Mouse (Mus musculus): Measurements from ENCODE around the gene Sp3.
"Not testable (repeated sequence)": the region's sequence is repeated elsewhere in the genome, so short reads cannot be mapped to it uniquely, and the experiment has no call there.

The Sp3 gene

GRCm38 (mm10) chr2:72980337-72981074, at the start of gene Sp3:
Gene Sp3, minus strand, starts transcription at chr2:72980446.
- DNase-seq = peak; percentile 98

- DNase-seq = no peak
Observed at GRCm38 (mm10) chr2:73029846-73030245, 49.6 kb upstream of the Sp3 start.

- no peak for DNase-seq
Observed at GRCm38 (mm10) chr2:73028019-73028418, 47.8 kb upstream of the Sp3 start.

GRCm38 (mm10) chr2:73027126-73027525, 46.9 kb upstream of the Sp3 start:
- no peak for DNase-seq

GRCm38 (mm10) chr2:73023803-73024202, 43.6 kb upstream of the Sp3 start:
- peak; percentile 83 for DNase-seq

GRCm38 (mm10) chr2:73021046-73021445, 40.8 kb upstream of the Sp3 start:
- no peak for DNase-seq

- peak; percentile 66 for DNase-seq
Observed at GRCm38 (mm10) chr2:73019371-73020146, 39.3 kb upstream of the Sp3 start.

- DNase-seq = not testable (repeated sequence)
Observed at GRCm38 (mm10) chr2:73014063-73014462, 33.8 kb upstream of the Sp3 start.

- no peak for DNase-seq
Observed at GRCm38 (mm10) chr2:73012636-73013035, 32.4 kb upstream of the Sp3 start.

GRCm38 (mm10) chr2:73007472-73007871, 27.2 kb upstream of the Sp3 start:
- no peak for DNase-seq

GRCm38 (mm10) chr2:73005611-73006515, 25.6 kb upstream of the Sp3 start:
- DNase-seq = no peak

GRCm38 (mm10) chr2:73003751-73004717, 23.8 kb upstream of the Sp3 start:
- DNase-seq = peak; percentile 88

GRCm38 (mm10) chr2:73003049-73003448, 22.8 kb upstream of the Sp3 start:
- DNase-seq = peak; percentile 71

GRCm38 (mm10) chr2:73002451-73002850, 22.2 kb upstream of the Sp3 start:
- no peak for DNase-seq

- no peak for DNase-seq
Observed at GRCm38 (mm10) chr2:73001994-73002393, 21.7 kb upstream of the Sp3 start.

- DNase-seq = no peak
Observed at GRCm38 (mm10) chr2:73000194-73000593, 19.9 kb upstream of the Sp3 start.

GRCm38 (mm10) chr2:72997586-72997985, 17.3 kb upstream of the Sp3 start:
- DNase-seq = no peak

GRCm38 (mm10) chr2:72996808-72997378, 16.6 kb upstream of the Sp3 start:
- DNase-seq = peak; percentile 91

- DNase-seq = peak; percentile 62
Observed at GRCm38 (mm10) chr2:72995346-72996097, 15.3 kb upstream of the Sp3 start.

GRCm38 (mm10) chr2:72994165-72994564, 13.9 kb upstream of the Sp3 start:
- no peak for DNase-seq

GRCm38 (mm10) chr2:72992497-72992896, 12.3 kb upstream of the Sp3 start:
- no peak for DNase-seq

All from lung, postnatal 36 days (tissue).